Mouse (Mus musculus): ENCODE measurements around the gene Pde6h. TPM values are rescaled to one million over a fixed set of nuclear protein-coding genes. Genes with fewer than 3 reads are reported as not detected.
A peak's percentile ranks its signal among the peaks of the same experiment; 100 is the strongest.

Pde6h gene
- polyA plus RNA-seq, 1 experiment, result 0.14 TPM

- DNase-seq (ENCODE audit: low read depth), result no peak
- TF ChIP-seq CTCF (IDR thresholded peaks at IDR 0.05; ENCODE audit: borderline replicate concordance, extremely low read depth, insufficient read depth, insufficient read length) (no peak), POLR2A (IDR thresholded peaks at IDR 0.05; ENCODE audit: borderline replicate concordance, extremely low read depth, insufficient read depth, insufficient read length, poor library complexity, severe bottlenecking) (no peak)
These were observed 7.6 kb downstream of the Pde6h start for GRCm38 (mm10) chr6:136931246-136931645.

GRCm38 (mm10) chr6:136934068-136934467 lies 10.4 kb downstream of the Pde6h start:
- no peak for DNase-seq (ENCODE audit: low read depth)
- TF ChIP-seq CTCF (IDR thresholded peaks at IDR 0.05; ENCODE audit: borderline replicate concordance, extremely low read depth, insufficient read depth, insufficient read length), result no peak
- TF ChIP-seq POLR2A (IDR thresholded peaks at IDR 0.05; ENCODE audit: borderline replicate concordance, extremely low read depth, insufficient read depth, insufficient read length, poor library complexity, severe bottlenecking), result no peak

GRCm38 (mm10) chr6:136935233-136935632 lies 11.6 kb downstream of the Pde6h start:
- TF ChIP-seq POLR2A (IDR thresholded peaks at IDR 0.05; ENCODE audit: borderline replicate concordance, extremely low read depth, insufficient read depth, insufficient read length, poor library complexity, severe bottlenecking) (no peak), CTCF (IDR thresholded peaks at IDR 0.05; ENCODE audit: borderline replicate concordance, extremely low read depth, insufficient read depth, insufficient read length) (no peak)

GRCm38 (mm10) chr6:136936361-136936760 lies 12.7 kb downstream of the Pde6h start:
- DNase-seq (ENCODE audit: low read depth), result no peak
- TF ChIP-seq CTCF (IDR thresholded peaks at IDR 0.05; ENCODE audit: borderline replicate concordance, extremely low read depth, insufficient read depth, insufficient read length) (no peak), POLR2A (IDR thresholded peaks at IDR 0.05; ENCODE audit: borderline replicate concordance, extremely low read depth, insufficient read depth, insufficient read length, poor library complexity, severe bottlenecking) (no peak)

More at GRCm38 (mm10) chr6:136935233-136935632, 11.6 kb downstream of the Pde6h start:
- peak; percentile 57 for DNase-seq (ENCODE audit: low read depth)

GRCm38 (mm10) chr6:136937117-136937516 lies 13.5 kb downstream of the Pde6h start:
- no peak for TF ChIP-seq CTCF (IDR thresholded peaks at IDR 0.05; ENCODE audit: borderline replicate concordance, extremely low read depth, insufficient read depth, insufficient read length)
- TF ChIP-seq POLR2A (IDR thresholded peaks at IDR 0.05; ENCODE audit: borderline replicate concordance, extremely low read depth, insufficient read depth, insufficient read length, poor library complexity, severe bottlenecking), result no peak
- no peak for DNase-seq (ENCODE audit: low read depth)

- TF ChIP-seq CTCF (IDR thresholded peaks at IDR 0.05; ENCODE audit: borderline replicate concordance, extremely low read depth, insufficient read depth, insufficient read length) (no peak), POLR2A (IDR thresholded peaks at IDR 0.05; ENCODE audit: borderline replicate concordance, extremely low read depth, insufficient read depth, insufficient read length, poor library complexity, severe bottlenecking) (no peak)
- DNase-seq (ENCODE audit: low read depth), result no peak
These were observed 14.9 kb downstream of the Pde6h start for GRCm38 (mm10) chr6:136938331-136939126.

- DNase-seq (ENCODE audit: low read depth), result no peak
- TF ChIP-seq CTCF (IDR thresholded peaks at IDR 0.05; ENCODE audit: borderline replicate concordance, extremely low read depth, insufficient read depth, insufficient read length) (no peak), POLR2A (IDR thresholded peaks at IDR 0.05; ENCODE audit: borderline replicate concordance, extremely low read depth, insufficient read depth, insufficient read length, poor library complexity, severe bottlenecking) (no peak)
These were observed 15.9 kb downstream of the Pde6h start for GRCm38 (mm10) chr6:136939326-136940187.

GRCm38 (mm10) chr6:136940188-136940960 lies 16.7 kb downstream of the Pde6h start:
- DNase-seq (ENCODE audit: low read depth), result no peak
- TF ChIP-seq CTCF (IDR thresholded peaks at IDR 0.05; ENCODE audit: borderline replicate concordance, extremely low read depth, insufficient read depth, insufficient read length), result no peak
- no peak for TF ChIP-seq POLR2A (IDR thresholded peaks at IDR 0.05; ENCODE audit: borderline replicate concordance, extremely low read depth, insufficient read depth, insufficient read length, poor library complexity, severe bottlenecking)

- TF ChIP-seq POLR2A (IDR thresholded peaks at IDR 0.05; ENCODE audit: borderline replicate concordance, extremely low read depth, insufficient read depth, insufficient read length, poor library complexity, severe bottlenecking), result no peak
- no peak for TF ChIP-seq CTCF (IDR thresholded peaks at IDR 0.05; ENCODE audit: borderline replicate concordance, extremely low read depth, insufficient read depth, insufficient read length)
- DNase-seq (ENCODE audit: low read depth), result no peak
These were observed 17.7 kb downstream of the Pde6h start, which contains the start of gene Arhgdib for GRCm38 (mm10) chr6:136941051-136942021. Arhgdib (minus strand) TSS chr6:136941899.

GRCm38 (mm10) chr6:136942280-136942679 lies 18.6 kb downstream of the Pde6h start:
- DNase-seq (ENCODE audit: low read depth), result no peak
- no peak for TF ChIP-seq POLR2A (IDR thresholded peaks at IDR 0.05; ENCODE audit: borderline replicate concordance, extremely low read depth, insufficient read depth, insufficient read length, poor library complexity, severe bottlenecking)
- TF ChIP-seq CTCF (IDR thresholded peaks at IDR 0.05; ENCODE audit: borderline replicate concordance, extremely low read depth, insufficient read depth, insufficient read length), result no peak
